9 mouse cellular contexts compared by ENCODE assay signal in genomic region chr9:44732921-44733530, GRCm38 (mm10). TPM values are rescaled to one million over a fixed set of nuclear protein-coding genes. Genes with fewer than 3 reads are reported as not detected.
A peak's percentile ranks its signal among the peaks of the same experiment; 100 is the strongest.
DNase-seq lines count a peak whose midpoint lies in the region; ATAC-seq and TF ChIP-seq lines count a peak whose summit lies in the region.
"Had no signal": no experiment of that assay in that cellular context is flagged by ENCODE, and none has a peak within 500 bp of the region (broad histone marks: within the 10 kb centered on the region; RNA-seq: fewer than 3 reads in every experiment).

No protein-coding gene starts in this region.

- no peaks in the 10 kb centered on the region for H3K9me3 ChIP-seq in hindbrain, embryonic 15.5 days
- H3K9me3 ChIP-seq in lung, embryonic 16.5 days (ENCODE audit: control insufficient read depth, low read length) = no peaks in the 10 kb centered on the region

- no peak for TF ChIP-seq POLR2A in embryonic fibroblast, embryonic 13.5 days (IDR thresholded peaks at IDR 0.05; ENCODE audit: low read depth, low read length)

- peak overlapping the region; percentile 100 for H3K4me2 ChIP-seq in hindbrain, embryonic 15.5 days
- peak overlapping the region; percentile 80 for H3K4me2 ChIP-seq in lung, embryonic 16.5 days (ENCODE audit: low read depth, low read length)

- H3K27ac ChIP-seq in embryonic fibroblast, embryonic 13.5 days (ENCODE audit: insufficient read depth, low read length) = peak overlapping the region; percentile 53
- peak overlapping the region; percentile 65 for H3K27ac ChIP-seq in hindbrain, embryonic 15.5 days (replicated peaks)
- peak overlapping the region; percentile 86 for H3K27ac ChIP-seq in lung, embryonic 16.5 days (ENCODE audit: low read length)

- peaks cover 10% of the 10 kb centered on the region; the same call in 1 of the 2 replicates for H3K27me3 ChIP-seq in hindbrain, embryonic 15.5 days
- H3K27me3 ChIP-seq in lung, embryonic 16.5 days (ENCODE audit: control insufficient read depth, insufficient read depth, low read depth, low read length) = no peaks in the 10 kb centered on the region

- peaks cover 13% of the 10 kb centered on the region for H3K4me1 ChIP-seq in embryonic fibroblast, embryonic 13.5 days (ENCODE audit: control insufficient read depth, insufficient read depth, low read length)
- peaks cover 24% of the 10 kb centered on the region for H3K4me1 ChIP-seq in hindbrain, embryonic 15.5 days (replicated peaks)
- H3K4me1 ChIP-seq in lung, embryonic 16.5 days (replicated peaks; ENCODE audit: control insufficient read depth, insufficient read depth, low read length) = peaks cover 23% of the 10 kb centered on the region

- peak; percentile 30 for DNase-seq in embryo, embryonic 11 days
- DNase-seq in embryo, embryonic 10 days (ENCODE audit: low spot score) = no peak
- DNase-seq in right cerebral cortex, postnatal 14 days = no peak
- no peak for DNase-seq in ovary, postnatal 10 days (ENCODE audit: low spot score)
- DNase-seq in gastrocnemius, postnatal 25 days = no peak

- WGBS in hindbrain, embryonic 15.5 days = 51% methylated on average over 12 of the region's 12 CpGs
- 53% methylated on average over 12 of the region's 12 CpGs for WGBS in lung, embryonic 16.5 days

- H3K36me3 ChIP-seq in hindbrain, embryonic 15.5 days = no peaks in the 10 kb centered on the region
- no peaks in the 10 kb centered on the region for H3K36me3 ChIP-seq in lung, embryonic 16.5 days (ENCODE audit: control insufficient read depth, insufficient read depth, low read length)

- peak overlapping the region; percentile 54; the same call in 1 of the 2 replicates for H3K9ac ChIP-seq in hindbrain, embryonic 15.5 days
- peak overlapping the region; percentile 74 for H3K9ac ChIP-seq in lung, embryonic 16.5 days (ENCODE audit: low read length)

- TF ChIP-seq CTCF in embryonic fibroblast, embryonic 13.5 days (IDR thresholded peaks at IDR 0.05; ENCODE audit: borderline replicate concordance, insufficient read depth, low read length) = no peak

- no peak for ATAC-seq in hindbrain, embryonic 15.5 days (ENCODE audit: low FRiP score, low read depth)
- ATAC-seq in lung, embryonic 16.5 days (ENCODE audit: low read depth) = no peak

- H3K4me3 ChIP-seq in embryonic fibroblast, embryonic 13.5 days (ENCODE audit: insufficient read depth, low read length) = peak overlapping the region; percentile 70
- peak overlapping the region; percentile 55 for H3K4me3 ChIP-seq in hindbrain, embryonic 15.5 days
- peak overlapping the region; percentile 61 for H3K4me3 ChIP-seq in lung, embryonic 16.5 days (ENCODE audit: low read length)

RNA-seq across cellular contexts. Expression of gene Phldb1, which starts 2.0 kb away (rescaled TPM):
- 61.2 and 68.8 TPM in 2 replicates for polyA plus RNA-seq in embryonic fibroblast, embryonic 13.5 days (2011; ENCODE audit: insufficient read length, low read depth, missing spikeins)
- 46.4 and 46.8 TPM in 2 replicates for polyA plus RNA-seq in hindbrain, embryonic 15.5 days (2015; fragmentation: Nextera tagmentation; extraction: Ambion mirVana)
- polyA plus RNA-seq in lung, embryonic 16.5 days (2015; fragmentation: Nextera tagmentation; extraction: Ambion mirVana) = 26.4 and 28.1 TPM in 2 replicates
- total RNA-seq in gastrocnemius, postnatal 25 days (2021) = 10 to 100 TPM; 38.0 to 40.5 TPM

RNA-seq across cellular contexts. Expression of gene Arcn1, which starts 34.6 kb away (rescaled TPM):
- polyA plus RNA-seq in embryonic fibroblast, embryonic 13.5 days (2011; ENCODE audit: insufficient read length, low read depth, missing spikeins) = 255 and 260 TPM in 2 replicates
- polyA plus RNA-seq in hindbrain, embryonic 15.5 days (2015; fragmentation: Nextera tagmentation; extraction: Ambion mirVana) = 130 and 135 TPM in 2 replicates
- 190 and 201 TPM in 2 replicates for polyA plus RNA-seq in lung, embryonic 16.5 days (2015; fragmentation: Nextera tagmentation; extraction: Ambion mirVana)
- total RNA-seq in gastrocnemius, postnatal 25 days (2021) = 10 to 100 TPM; 62.7 to 68.1 TPM

RNA-seq across cellular contexts. Expression of gene Ift46, which starts 34.7 kb away (rescaled TPM):
- 128 and 132 TPM in 2 replicates for polyA plus RNA-seq in embryonic fibroblast, embryonic 13.5 days (2011; ENCODE audit: insufficient read length, low read depth, missing spikeins)
- polyA plus RNA-seq in hindbrain, embryonic 15.5 days (2015; fragmentation: Nextera tagmentation; extraction: Ambion mirVana) = 153 and 158 TPM in 2 replicates
- polyA plus RNA-seq in lung, embryonic 16.5 days (2015; fragmentation: Nextera tagmentation; extraction: Ambion mirVana) = 99.1 and 112 TPM in 2 replicates
- 10 to 100 TPM; 16.7 to 24.0 TPM for total RNA-seq in gastrocnemius, postnatal 25 days (2021)

RNA-seq across cellular contexts. Expression of gene Treh, which starts 60.0 kb away (rescaled TPM):
- polyA plus RNA-seq in embryonic fibroblast, embryonic 13.5 days (2011; ENCODE audit: insufficient read length, low read depth, missing spikeins) = not detected in 2 replicates
- not detected in 2 replicates for polyA plus RNA-seq in hindbrain, embryonic 15.5 days (2015; fragmentation: Nextera tagmentation; extraction: Ambion mirVana)
- polyA plus RNA-seq in lung, embryonic 16.5 days (2015; fragmentation: Nextera tagmentation; extraction: Ambion mirVana) = not detected in 2 replicates
- not detected for total RNA-seq in gastrocnemius, postnatal 25 days (2021)
- total RNA-seq: gastrocnemius, postnatal 4 days had no signal
